Mouse (Mus musculus) cortical plate, adult 2 months (tissue): ENCODE data around the gene Klhdc7a. TPM values are rescaled to one million over a fixed set of nuclear protein-coding genes. Genes with fewer than 3 reads are reported as not detected.
A peak's percentile ranks its signal among the peaks of the same experiment; 100 is the strongest.

Experiments
- H3K27ac ChIP-seq: fragments of 200-500 bp; 2 replicates; pipeline ENCODE4 v1.5.1; 2012; ENCODE audit warnings: low read length, control low read depth, inconsistent platforms; ENCODE audit not compliant: insufficient read depth
- H3K4me1 ChIP-seq: fragments of 200-500 bp; 2 replicates; pipeline ENCODE4 v1.6.1; 2011; ENCODE audit warnings: low read length; ENCODE audit not compliant: control insufficient read depth, insufficient read depth
- H3K4me3 ChIP-seq: fragments of 200-500 bp; 2 replicates; pipeline ENCODE4 v1.5.1; 2011; ENCODE audit warnings: mild to moderate bottlenecking, low read length, control low read depth; ENCODE audit not compliant: insufficient read depth
- CTCF ChIP-seq: fragments of 200-500 bp; IDR thresholded peaks from 2 replicates; pipeline ENCODE4 v1.5.1; 2011; ENCODE audit warnings: mild to moderate bottlenecking, control low read depth, low read length; ENCODE audit not compliant: insufficient read depth; ENCODE audit errors: extremely low read depth
- POLR2A ChIP-seq: fragments of 200-500 bp; IDR thresholded peaks from 2 replicates; pipeline ENCODE4 v1.6.1; 2011; ENCODE audit warnings: mild to moderate bottlenecking, low read length, control low read depth; ENCODE audit not compliant: insufficient read depth; ENCODE audit errors: extremely low read depth
- polyA plus RNA-seq: library from polyadenylated mRNA; depleted of rRNA; stranded (reverse); fragments of >200 nt; gene quantifications from 2 replicates; pipeline ENCODE4 v1.2.3, GENCODE M21; 2012; rRNA removed

The Klhdc7a gene
- 4.8 and 5.4 TPM in 2 replicates for polyA plus RNA-seq

GRCm38 (mm10) chr4:139967922-139968321 lies at the start of gene Klhdc7a:
Gene Klhdc7a (minus strand): TSS chr4:139968026.
- peak within 1 kb of the TSS; percentile 41 for H3K27ac ChIP-seq
- no peak for TF ChIP-seq POLR2A
- TF ChIP-seq CTCF: no peak
- H3K4me3 ChIP-seq: peak within 1 kb of the TSS; percentile 4
- H3K4me1 ChIP-seq: no peaks in the 10 kb centered on the region

GRCm38 (mm10) chr4:140015916-140016315 lies 48.1 kb upstream of the Klhdc7a start:
- H3K4me1 ChIP-seq: peaks cover 1% of the 10 kb centered on the region; the same call in 1 of the 2 replicates
- H3K4me3 ChIP-seq: no peak overlapping the region
- TF ChIP-seq POLR2A: no peak
- no peak for TF ChIP-seq CTCF
- H3K27ac ChIP-seq: no peak overlapping the region

GRCm38 (mm10) chr4:140010728-140011470 lies 43.1 kb upstream of the Klhdc7a start:
- H3K27ac ChIP-seq: no peak overlapping the region
- TF ChIP-seq CTCF: 0 out of 2 replicates have a peak, but pooled peaks have one; percentile 7
- no peak for TF ChIP-seq POLR2A
- H3K4me1 ChIP-seq: peaks cover 1% of the 10 kb centered on the region; the same call in 1 of the 2 replicates
- H3K4me3 ChIP-seq: no peak overlapping the region

- Histone ChIP-seq H3K4me3 (peak overlapping the region; percentile 19; the same call in 1 of the 2 replicates), H3K27ac (no peak overlapping the region)
Measured at GRCm38 (mm10) chr4:140004932-140005331, 37.1 kb upstream of the Klhdc7a start.

GRCm38 (mm10) chr4:140004170-140004569 lies 36.3 kb upstream of the Klhdc7a start:
- Histone ChIP-seq H3K27ac (no peak overlapping the region), H3K4me3 (peak overlapping the region; percentile 19), H3K4me1 (no peaks in the 10 kb centered on the region)
- TF ChIP-seq POLR2A: peak; percentile 39; the same call in 1 of the 2 replicates
- TF ChIP-seq CTCF: no peak

More at GRCm38 (mm10) chr4:140004932-140005331, 37.1 kb upstream of the Klhdc7a start:
- TF ChIP-seq CTCF: no peak
- H3K4me1 ChIP-seq: no peaks in the 10 kb centered on the region

GRCm38 (mm10) chr4:140002069-140002468 lies 34.2 kb upstream of the Klhdc7a start:
- no peak for TF ChIP-seq CTCF
- no peak for TF ChIP-seq POLR2A
- no peak overlapping the region for H3K4me3 ChIP-seq
- H3K4me1 ChIP-seq: no peaks in the 10 kb centered on the region
- H3K27ac ChIP-seq: no peak overlapping the region

- Histone ChIP-seq H3K4me1 (no peaks in the 10 kb centered on the region), H3K27ac (no peak overlapping the region), H3K4me3 (no peak overlapping the region)
- no peak for TF ChIP-seq POLR2A
- TF ChIP-seq CTCF: no peak
Measured at GRCm38 (mm10) chr4:140000911-140001310, 33.1 kb upstream of the Klhdc7a start.

- H3K27ac ChIP-seq: no peak overlapping the region
- no peaks in the 10 kb centered on the region for H3K4me1 ChIP-seq
- no peak overlapping the region for H3K4me3 ChIP-seq
- TF ChIP-seq CTCF (no peak), POLR2A (no peak)
Measured at GRCm38 (mm10) chr4:139999033-139999432, 31.2 kb upstream of the Klhdc7a start.

GRCm38 (mm10) chr4:139995659-139996058 lies 27.8 kb upstream of the Klhdc7a start:
- no peak for TF ChIP-seq CTCF
- Histone ChIP-seq H3K4me1 (no peaks in the 10 kb centered on the region), H3K27ac (no peak overlapping the region), H3K4me3 (no peak overlapping the region)

- Histone ChIP-seq H3K4me1 (no peaks in the 10 kb centered on the region), H3K4me3 (no peak overlapping the region), H3K27ac (no peak overlapping the region)
- TF ChIP-seq CTCF: no peak
- TF ChIP-seq POLR2A: no peak
Measured at GRCm38 (mm10) chr4:139993111-139993755, 25.4 kb upstream of the Klhdc7a start.
